ENCODE assay signal across 8 mouse cellular contexts in the genomic region with DNA sequence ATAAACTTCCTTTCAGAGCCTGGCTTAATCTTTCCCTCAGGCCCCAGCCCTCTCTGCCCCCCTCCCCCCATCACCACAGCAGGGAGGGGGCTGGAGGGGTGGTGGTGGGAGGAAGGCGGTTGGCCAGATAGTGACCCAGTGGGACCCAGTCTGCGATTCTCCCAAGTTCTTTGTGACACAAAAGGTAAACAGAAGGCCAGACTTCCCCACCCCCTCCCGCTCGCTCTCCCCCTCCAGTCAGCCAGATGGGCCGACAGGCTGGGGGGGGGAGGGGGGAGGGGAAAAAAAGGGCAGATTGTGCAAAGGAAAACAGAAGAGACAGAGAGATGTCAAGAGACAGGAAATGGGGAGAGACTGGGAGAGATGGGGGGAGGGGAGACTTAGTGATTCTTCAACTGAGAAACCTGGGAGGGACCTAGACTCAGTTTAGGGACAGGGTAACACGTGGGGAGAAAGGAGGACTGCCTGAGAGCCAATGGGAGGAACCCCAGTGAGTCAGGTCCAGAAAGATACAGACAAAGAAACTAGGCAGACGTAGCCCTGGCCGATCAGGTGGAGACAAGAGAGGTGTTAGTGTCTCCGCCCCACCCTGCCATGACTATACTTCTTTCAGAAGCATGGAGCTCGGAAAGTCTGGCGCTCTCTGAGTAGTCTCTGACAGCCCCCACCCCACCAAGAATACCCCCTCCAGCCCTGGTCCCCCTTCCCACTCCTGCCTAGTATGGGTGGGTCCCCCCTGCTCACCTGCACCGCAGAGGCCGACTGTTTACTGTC. TPM values are rescaled to one million over a fixed set of nuclear protein-coding genes. Genes with fewer than 3 reads are reported as not detected.
A peak's percentile ranks its signal among the peaks of the same experiment; 100 is the strongest.
DNase-seq lines count a peak whose midpoint lies in the region; ATAC-seq lines count a peak whose summit lies in the region.

No protein-coding gene starts in this region.

- no peak overlapping the region for H3K4me3 ChIP-seq in hindbrain, embryonic 14.5 days (replicated peaks; ENCODE audit: low read length)
- H3K4me3 ChIP-seq in midbrain, embryonic 13.5 days (replicated peaks), result no peak overlapping the region

- no peak overlapping the region for H3K9ac ChIP-seq in hindbrain, embryonic 14.5 days
- 0 out of 2 replicates have a peak overlapping the region, but pooled peaks have one; percentile 3 for H3K9ac ChIP-seq in midbrain, embryonic 13.5 days (replicated peaks)

- WGBS in hindbrain, embryonic 14.5 days, result 17% methylated on average over 13 of the region's 13 CpGs
- 15% methylated on average over 13 of the region's 13 CpGs for WGBS in midbrain, embryonic 13.5 days

- peak; percentile 82 to 85 for DNase-seq in cerebellum, postnatal 10 days
- DNase-seq in cerebellum, postnatal 4 days (ENCODE audit: low spot score in 2 of 2), result no peak
- DNase-seq in R1 (ENCODE audit: low read depth, low spot score), result peak; percentile 99
- no peak for DNase-seq in hindbrain, embryonic 14.5 days (ENCODE audit: low spot score)
- DNase-seq in adrenal gland, adult 2 months, result no peak
- no peak for DNase-seq in layer of hippocampus, adult 11-12 months (ENCODE audit: low spot score)
- DNase-seq in adrenal gland, adult 8-10 months, result no peak

- ATAC-seq in hindbrain, embryonic 14.5 days (ENCODE audit: low FRiP score), result peak; percentile 31; the same call in 1 of the 2 replicates
- ATAC-seq in midbrain, embryonic 13.5 days, result peak; percentile 26

- H3K4me1 ChIP-seq in hindbrain, embryonic 14.5 days (replicated peaks; ENCODE audit: control insufficient read depth, insufficient read depth, low read length), result peaks cover 10% of the 10 kb centered on the region
- H3K4me1 ChIP-seq in midbrain, embryonic 13.5 days (replicated peaks), result peaks cover 48% of the 10 kb centered on the region

- H3K27ac ChIP-seq in hindbrain, embryonic 14.5 days, result no peak overlapping the region
- H3K27ac ChIP-seq in midbrain, embryonic 13.5 days, result peak overlapping the region; percentile 53

- H3K27me3 ChIP-seq in hindbrain, embryonic 14.5 days (ENCODE audit: control insufficient read depth, insufficient read depth, low read length), result 0 out of 2 replicates have a peak, but pooled peaks cover 4% of the 10 kb centered on the region
- H3K27me3 ChIP-seq in midbrain, embryonic 13.5 days, result no peaks in the 10 kb centered on the region

- H3K4me2 ChIP-seq in hindbrain, embryonic 14.5 days (replicated peaks), result no peak overlapping the region
- peak overlapping the region; percentile 19; the same call in 1 of the 2 replicates for H3K4me2 ChIP-seq in midbrain, embryonic 13.5 days (replicated peaks)

- no peaks in the 10 kb centered on the region for H3K36me3 ChIP-seq in hindbrain, embryonic 14.5 days (replicated peaks; ENCODE audit: control insufficient read depth, insufficient read depth)
- H3K36me3 ChIP-seq in midbrain, embryonic 13.5 days, result peaks cover 15% of the 10 kb centered on the region; the same call in 1 of the 2 replicates

- no peaks in the 10 kb centered on the region for H3K9me3 ChIP-seq in hindbrain, embryonic 14.5 days (ENCODE audit: control insufficient read depth, low read length)
- no peaks in the 10 kb centered on the region for H3K9me3 ChIP-seq in midbrain, embryonic 13.5 days

RNA-seq across cellular contexts. Expression of gene Foxp4, which starts 36.9 kb away (rescaled TPM):
- polyA plus RNA-seq in hindbrain, embryonic 14.5 days (2014; fragmentation: Nextera tagmentation; extraction: Ambion mirVana), result 34.3 and 35.1 TPM in 2 replicates
- polyA plus RNA-seq in midbrain, embryonic 13.5 days (2015; fragmentation: Nextera tagmentation; extraction: Ambion mirVana), result 16.0 and 25.2 TPM in 2 replicates
- total RNA-seq in adrenal gland, adult 2 months (2021), result 10 to 100 TPM; 21.8 to 25.3 TPM
- polyA plus RNA-seq in adrenal gland, adult 2 months (2012; rRNA removed), result 61.2 and 76.5 TPM in 2 replicates
- 10 to 100 TPM; 21.5 to 39.2 (median 31.0) TPM for total RNA-seq in adrenal gland, adult 8-10 months (2022)

RNA-seq across cellular contexts. Expression of gene Mdfi, which starts 53.1 kb away (rescaled TPM):
- 7.5 and 7.7 TPM in 2 replicates for polyA plus RNA-seq in hindbrain, embryonic 14.5 days (2014; fragmentation: Nextera tagmentation; extraction: Ambion mirVana)
- polyA plus RNA-seq in midbrain, embryonic 13.5 days (2015; fragmentation: Nextera tagmentation; extraction: Ambion mirVana), result 2.8 and 4.4 TPM in 2 replicates
- 1 to 10 TPM; 1.2 to 2.1 TPM for total RNA-seq in adrenal gland, adult 2 months (2021)
- 15.8 and 24.2 TPM in 2 replicates for polyA plus RNA-seq in adrenal gland, adult 2 months (2012; rRNA removed)
- 1 to 10 TPM; 1.2 to 3.3 (median 1.6) TPM for total RNA-seq in adrenal gland, adult 8-10 months (2022)

Comparison
In these comparisons a context has a peak if more than half of its experiments do, and no peak if none do; other contexts are left out.
1. DNase-seq: peak in cerebellum, postnatal 10 days (2 of 2) and R1 (single experiment); none in cerebellum, postnatal 4 days (0 of 2), hindbrain, embryonic 14.5 days (single experiment), adrenal gland, adult 2 months (single experiment), layer of hippocampus, adult 11-12 months (single experiment) and adrenal gland, adult 8-10 months (single experiment).